Mouse (Mus musculus) hindbrain, embryonic 15.5 days (tissue): ENCODE data around the gene Trim24. TPM values are rescaled to one million over a fixed set of nuclear protein-coding genes. Genes with fewer than 3 reads are reported as not detected.
A peak's percentile ranks its signal among the peaks of the same experiment; 100 is the strongest.
"Not testable (repeated sequence)": the region's sequence is repeated elsewhere in the genome, so short reads cannot be mapped to it uniquely, and the experiment has no call there.

ENCODE experiments used
- ATAC-seq: fragments of 200-750 bp; cut with Nextera tagmentation; 2 replicates; pipeline ENCODE4 v1.8.0; 2017; ENCODE audit warnings: low read depth, moderate number of reproducible peaks, moderate TSS enrichment; ENCODE audit not compliant: low FRiP score
- H3K27ac ChIP-seq: fragments of 300-500 bp; sonication (generic); replicated peaks from 2 replicates; pipeline ENCODE4 v1.5.1; 2015; ENCODE audit warnings: mild to moderate bottlenecking, inconsistent platforms
- H3K27me3 ChIP-seq: fragments of 300-500 bp; sonication (generic); 2 replicates; pipeline ENCODE4 v1.6.1; 2015; ENCODE audit warnings: control low read depth, inconsistent platforms
- H3K36me3 ChIP-seq: fragments of 300-500 bp; sonication (generic); 2 replicates; pipeline ENCODE4 v1.6.1; 2015; ENCODE audit warnings: control low read depth, inconsistent platforms
- H3K4me1 ChIP-seq: fragments of 300-500 bp; sonication (generic); replicated peaks from 2 replicates; pipeline ENCODE4 v1.6.1; 2015; ENCODE audit warnings: control low read depth, inconsistent platforms
- H3K4me2 ChIP-seq: fragments of 300-500 bp; sonication (generic); 2 replicates; pipeline ENCODE4 v1.6.1; 2015; ENCODE audit warnings: moderate library complexity, mild to moderate bottlenecking, inconsistent platforms
- H3K4me3 ChIP-seq: fragments of 300-500 bp; sonication (generic); 2 replicates; pipeline ENCODE4 v1.5.1; 2015; ENCODE audit warnings: mild to moderate bottlenecking, inconsistent platforms
- H3K9ac ChIP-seq: fragments of 300-500 bp; sonication (generic); 2 replicates; pipeline ENCODE4 v1.6.1; 2015; ENCODE audit warnings: inconsistent platforms
- H3K9me3 ChIP-seq: fragments of 300-500 bp; sonication (generic); 2 replicates; pipeline ENCODE4 v1.6.1; 2016; ENCODE audit warnings: control low read depth, inconsistent platforms
- WGBS: fragments of 180-500 bp; shearing (Covaris S2); methylation state at CpG from one replicate; pipeline ENCODE4 v1.1.7; 2015; 5-methylcytosine and 5-hydroxymethylcytosine counted together
- polyA plus RNA-seq: library from polyadenylated mRNA; unstranded; fragments of >200 nt; fragmentation: Nextera tagmentation; extraction: Ambion mirVana; gene quantifications from 2 replicates; pipeline ENCODE4 v1.2.1, GENCODE M21; 2015

The Trim24 gene
- 17.8 and 18.4 TPM in 2 replicates for polyA plus RNA-seq

GRCm38 (mm10) chr6:37870245-37871136 lies at the start of gene Trim24:
Trim24 (plus strand) TSS chr6:37870811.
- Histone ChIP-seq H3K27me3 (no peaks in the 10 kb centered on the region), H3K4me1 (0 out of 2 replicates have a peak, but pooled peaks cover 4% of the 10 kb centered on the region), H3K9ac (peak within 1 kb of the TSS; percentile 75), H3K36me3 (peaks cover 18% of the 10 kb centered on the region), H3K4me2 (peak within 1 kb of the TSS; percentile 58), H3K4me3 (peak within 1 kb of the TSS; percentile 91), H3K9me3 (peaks cover 27% of the 10 kb centered on the region), H3K27ac (peak within 1 kb of the TSS; percentile 99)
- peak; percentile 99 for ATAC-seq
- WGBS = under 1% methylated on average over 89 of the region's 89 CpGs

GRCm38 (mm10) chr6:37821531-37822051 lies 49.0 kb upstream of the Trim24 start:
- no peak for ATAC-seq

GRCm38 (mm10) chr6:37822390-37822789 lies 48.2 kb upstream of the Trim24 start:
- Histone ChIP-seq H3K4me1 (no peaks in the 10 kb centered on the region), H3K36me3 (no peaks in the 10 kb centered on the region), H3K27ac (no peak overlapping the region), H3K4me3 (no peak overlapping the region), H3K4me2 (no peak overlapping the region), H3K27me3 (no peaks in the 10 kb centered on the region), H3K9me3 (no peaks in the 10 kb centered on the region), H3K9ac (no peak overlapping the region)
- ATAC-seq = no peak
- 90% methylated on average over 2 of the region's 2 CpGs for whole genome bisulfite sequencing

More at GRCm38 (mm10) chr6:37821531-37822051, 49.0 kb upstream of the Trim24 start:
- WGBS = 86% methylated on average over 6 of the region's 6 CpGs
- no peaks in the 10 kb centered on the region for H3K9me3 ChIP-seq
- no peaks in the 10 kb centered on the region for H3K36me3 ChIP-seq
- no peak overlapping the region for H3K27ac ChIP-seq
- H3K4me1 ChIP-seq = no peaks in the 10 kb centered on the region
- H3K27me3 ChIP-seq = no peaks in the 10 kb centered on the region
- no peak overlapping the region for H3K4me3 ChIP-seq
- H3K9ac ChIP-seq = no peak overlapping the region
- no peak overlapping the region for H3K4me2 ChIP-seq

- H3K4me3 ChIP-seq = no peak overlapping the region
- H3K36me3 ChIP-seq = no peaks in the 10 kb centered on the region
- WGBS = 93% methylated on average over 4 of the region's 4 CpGs
- H3K27ac ChIP-seq = no peak overlapping the region
- ATAC-seq = no peak
- no peak overlapping the region for H3K9ac ChIP-seq
- H3K4me1 ChIP-seq = no peaks in the 10 kb centered on the region
- H3K4me2 ChIP-seq = no peak overlapping the region
- H3K9me3 ChIP-seq = no peaks in the 10 kb centered on the region
- no peaks in the 10 kb centered on the region for H3K27me3 ChIP-seq
Measured at GRCm38 (mm10) chr6:37823731-37824130, 46.9 kb upstream of the Trim24 start.

- not testable (repeated sequence) for H3K27ac ChIP-seq, H3K36me3 ChIP-seq, H3K4me1 ChIP-seq, H3K9me3 ChIP-seq, H3K9ac ChIP-seq, ATAC-seq, H3K4me2 ChIP-seq, H3K27me3 ChIP-seq, H3K4me3 ChIP-seq
- WGBS = 91% methylated on average over 7 of the region's 7 CpGs
Measured at GRCm38 (mm10) chr6:37825331-37826115, 45.1 kb upstream of the Trim24 start.

- Histone ChIP-seq H3K9ac (no peak overlapping the region), H3K27ac (no peak overlapping the region), H3K4me2 (no peak overlapping the region), H3K27me3 (no peaks in the 10 kb centered on the region), H3K36me3 (no peaks in the 10 kb centered on the region), H3K4me1 (no peaks in the 10 kb centered on the region), H3K4me3 (no peak overlapping the region), H3K9me3 (0 out of 2 replicates have a peak, but pooled peaks cover 6% of the 10 kb centered on the region)
- 75% methylated on average over 3 of the region's 3 CpGs for WGBS
- no peak for ATAC-seq
Measured at GRCm38 (mm10) chr6:37828955-37829354, 41.7 kb upstream of the Trim24 start.

- Histone ChIP-seq H3K4me1 (no peaks in the 10 kb centered on the region), H3K9ac (no peak overlapping the region)
- no peak for ATAC-seq
Measured at GRCm38 (mm10) chr6:37829631-37830030, 41.0 kb upstream of the Trim24 start.

GRCm38 (mm10) chr6:37833691-37834090 lies 36.9 kb upstream of the Trim24 start:
- H3K27ac ChIP-seq = no peak overlapping the region
- no peak overlapping the region for H3K4me2 ChIP-seq
- no peak overlapping the region for H3K9ac ChIP-seq
- 88% methylated on average over 1 of the region's 1 CpGs for WGBS
- H3K9me3 ChIP-seq = 0 out of 2 replicates have a peak, but pooled peaks cover 6% of the 10 kb centered on the region
- no peak for ATAC-seq
- no peaks in the 10 kb centered on the region for H3K4me1 ChIP-seq
- no peaks in the 10 kb centered on the region for H3K36me3 ChIP-seq
- no peaks in the 10 kb centered on the region for H3K27me3 ChIP-seq
- H3K4me3 ChIP-seq = no peak overlapping the region

More at GRCm38 (mm10) chr6:37829631-37830030, 41.0 kb upstream of the Trim24 start:
- H3K4me2 ChIP-seq = no peak overlapping the region
- H3K4me3 ChIP-seq = no peak overlapping the region
- H3K36me3 ChIP-seq = no peaks in the 10 kb centered on the region
- no peak overlapping the region for H3K27ac ChIP-seq
- 0 out of 2 replicates have a peak, but pooled peaks cover 6% of the 10 kb centered on the region for H3K9me3 ChIP-seq
- no peaks in the 10 kb centered on the region for H3K27me3 ChIP-seq

- H3K27ac ChIP-seq, ATAC-seq, H3K27me3 ChIP-seq, H3K4me2 ChIP-seq, H3K36me3 ChIP-seq, H3K9ac ChIP-seq, H3K4me1 ChIP-seq, H3K9me3 ChIP-seq, H3K4me3 ChIP-seq: not testable (repeated sequence)
- 90% methylated on average over 2 of the region's 2 CpGs for WGBS
Measured at GRCm38 (mm10) chr6:37836951-37837565, 33.6 kb upstream of the Trim24 start.

- Histone ChIP-seq H3K4me1 (no peaks in the 10 kb centered on the region), H3K9ac (no peak overlapping the region), H3K27ac (no peak overlapping the region), H3K9me3 (no peaks in the 10 kb centered on the region), H3K36me3 (no peaks in the 10 kb centered on the region), H3K27me3 (no peaks in the 10 kb centered on the region), H3K4me2 (no peak overlapping the region), H3K4me3 (no peak overlapping the region)
- ATAC-seq = no peak
- WGBS = 81% methylated on average over 5 of the region's 5 CpGs
Measured at GRCm38 (mm10) chr6:37842779-37843605, 27.6 kb upstream of the Trim24 start.
